Mouse (Mus musculus): ENCODE data around the gene Nicn1.

DNA sequence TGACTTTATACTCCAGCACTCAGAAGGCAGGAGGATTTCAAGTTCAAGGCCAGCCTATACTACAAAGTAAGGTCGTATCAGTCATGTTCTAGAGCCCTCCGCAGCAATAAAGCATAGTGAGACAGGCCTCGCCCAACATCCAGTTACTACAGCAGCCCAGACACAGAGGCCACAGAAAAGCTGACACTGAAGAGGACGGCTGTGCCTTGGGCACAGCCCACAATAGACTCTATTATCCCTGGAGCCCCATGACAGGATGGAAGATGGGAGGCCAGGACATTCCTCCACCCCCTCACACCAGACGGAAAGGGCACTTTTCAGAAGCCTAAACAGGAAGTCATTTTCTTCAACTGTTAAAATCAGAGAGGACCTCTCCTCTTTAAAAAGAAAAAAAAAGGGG, 41.3 kb upstream of the Nicn1 start:
- TF ChIP-seq POLR2A (IDR thresholded peaks at IDR 0.05; ENCODE audit: low read depth, low read length) (no peak), USF1 (IDR thresholded peaks at IDR 0.05; ENCODE audit: low read depth, low read length) (no peak), RAD21 (IDR thresholded peaks at IDR 0.05; ENCODE audit: low read depth, low read length) (no peak)

Data from CH12.LX (cell line).